Mouse (Mus musculus): ENCODE measurements around the gene Slx4.

GRCm38 (mm10) chr16:3964990-3965389 lies 38.6 kb downstream of the Slx4 start:
- TF ChIP-seq CTCF (IDR thresholded peaks at IDR 0.05; ENCODE audit: extremely low read depth, insufficient read length, insufficient replicate concordance, low read depth, low read length), result no peak
- TF ChIP-seq POLR2A (IDR thresholded peaks at IDR 0.05; ENCODE audit: low read depth, low read length), result no peak
